Mouse (Mus musculus) ovary, postnatal 10 days (tissue): ENCODE measurements around the gene Tbc1d10a.

Source experiments
- DNase-seq: peaks from one replicate; pipeline ENCODE4 v3.0.0; 2022; ENCODE audit warnings: low spot score

The Tbc1d10a gene

DNA sequence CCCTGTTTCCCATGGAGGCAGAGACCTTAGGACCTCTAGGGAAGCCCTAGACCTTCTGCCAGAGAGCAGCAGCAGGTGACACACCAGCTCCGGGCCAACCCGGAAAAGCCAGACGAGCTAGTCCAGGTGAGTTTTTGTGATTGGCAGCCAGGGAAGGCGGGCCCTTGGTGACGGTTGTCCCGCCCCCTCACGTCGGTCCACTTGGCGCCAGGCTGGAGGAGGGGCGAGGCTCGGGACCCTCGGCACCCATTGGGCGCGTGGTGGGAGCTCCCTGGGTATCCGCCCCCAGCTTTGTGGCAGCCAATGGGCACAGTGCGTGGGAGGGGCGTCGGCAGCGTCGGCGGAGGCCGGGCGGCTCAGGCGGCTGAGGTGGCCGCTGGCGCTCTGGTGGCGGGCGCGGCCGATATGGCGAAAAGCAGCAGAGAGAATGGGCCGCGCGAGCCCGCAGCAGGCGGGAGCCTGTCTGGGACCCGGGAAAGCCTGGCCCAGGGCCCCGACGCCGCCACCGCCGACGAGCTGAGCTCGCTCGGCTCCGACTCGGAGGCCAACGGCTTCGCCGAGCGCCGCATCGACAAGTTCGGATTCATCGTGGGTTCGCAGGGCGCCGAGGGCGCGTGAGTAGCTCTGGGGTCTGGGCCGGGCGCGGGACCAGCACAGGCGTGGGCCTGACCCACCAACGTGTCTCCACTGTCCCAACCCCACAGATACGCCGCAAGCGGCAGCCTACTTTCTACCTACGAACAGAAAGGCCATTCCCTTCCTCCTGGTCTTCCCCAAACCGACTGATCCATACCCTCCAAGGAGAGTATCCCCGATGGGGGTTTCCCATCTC lies at the start of gene Tbc1d10a:
Gene Tbc1d10a, plus strand, starts transcription at position 304 of the 832 bp plus-strand sequence.
- DNase-seq = peak; percentile 92

GRCm38 (mm10) chr11:4138964-4139363 lies 47.6 kb upstream of the Tbc1d10a start:
- DNase-seq = no peak

GRCm38 (mm10) chr11:4141505-4141904 lies 45.1 kb upstream of the Tbc1d10a start:
- DNase-seq = no peak

DNA sequence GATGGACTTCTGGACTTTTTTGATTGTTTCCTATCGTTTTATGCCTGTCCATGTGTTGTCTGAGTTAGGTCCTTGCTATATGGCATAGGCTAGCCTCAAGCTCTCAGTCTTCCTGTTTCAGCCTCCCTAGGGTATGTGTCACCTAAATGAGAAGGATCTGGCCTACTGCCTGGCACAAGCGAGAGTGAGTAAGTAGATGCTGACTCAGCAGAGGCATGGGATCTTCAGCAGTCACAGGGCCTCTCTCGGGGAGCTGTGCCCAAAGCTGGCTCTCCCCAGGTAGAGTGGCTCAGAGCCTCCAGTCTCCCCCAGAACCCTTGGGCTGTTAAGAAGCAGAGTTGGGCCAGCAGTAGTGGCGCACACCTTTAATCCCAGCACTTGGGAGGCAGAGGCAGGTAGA lies 44.2 kb upstream of the Tbc1d10a start:
- no peak for DNase-seq

- DNase-seq = no peak
These were observed 43.1 kb upstream of the Tbc1d10a start for GRCm38 (mm10) chr11:4143281-4144062.

DNA sequence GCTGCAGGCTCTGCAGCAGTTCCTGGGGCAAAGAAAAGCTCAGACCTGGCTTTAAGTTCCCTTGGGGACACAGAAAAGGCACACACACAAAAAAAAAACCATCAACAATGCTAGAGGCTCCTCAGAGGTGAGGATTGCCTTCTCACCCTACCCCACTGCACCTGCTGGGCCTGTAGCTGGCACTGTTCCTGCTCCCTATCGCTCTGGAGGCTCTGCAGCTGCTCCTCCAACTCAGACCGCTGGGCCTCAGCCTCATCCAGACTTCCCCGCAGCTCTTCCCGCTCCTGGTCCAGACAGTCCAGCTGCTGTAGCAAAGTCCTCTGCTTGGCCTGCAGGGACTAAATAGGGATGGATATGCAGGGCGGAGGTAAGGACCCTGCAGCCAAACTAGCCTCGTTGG lies 40.2 kb upstream of the Tbc1d10a start:
- DNase-seq = no peak

DNA sequence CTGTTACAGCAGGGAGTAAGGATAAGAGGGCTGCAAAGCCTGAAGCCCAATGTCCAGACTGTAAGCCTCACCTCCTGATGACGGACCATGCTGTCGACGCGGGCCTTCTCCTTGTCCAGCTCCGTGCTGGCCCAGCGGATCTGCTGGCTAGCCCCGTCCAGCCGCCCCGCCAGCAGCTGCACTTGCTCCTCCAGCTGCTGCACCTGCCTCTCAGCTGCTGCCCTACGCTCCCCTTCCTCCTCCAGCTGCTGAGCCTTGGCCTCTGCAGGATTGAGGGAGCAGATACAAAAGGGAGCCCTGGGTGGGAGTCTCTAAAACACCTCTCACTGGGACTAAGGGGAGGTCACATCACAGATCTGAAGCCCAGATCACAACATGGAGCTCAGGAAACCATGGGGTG lies 39.5 kb upstream of the Tbc1d10a start:
- DNase-seq = no peak

DNA sequence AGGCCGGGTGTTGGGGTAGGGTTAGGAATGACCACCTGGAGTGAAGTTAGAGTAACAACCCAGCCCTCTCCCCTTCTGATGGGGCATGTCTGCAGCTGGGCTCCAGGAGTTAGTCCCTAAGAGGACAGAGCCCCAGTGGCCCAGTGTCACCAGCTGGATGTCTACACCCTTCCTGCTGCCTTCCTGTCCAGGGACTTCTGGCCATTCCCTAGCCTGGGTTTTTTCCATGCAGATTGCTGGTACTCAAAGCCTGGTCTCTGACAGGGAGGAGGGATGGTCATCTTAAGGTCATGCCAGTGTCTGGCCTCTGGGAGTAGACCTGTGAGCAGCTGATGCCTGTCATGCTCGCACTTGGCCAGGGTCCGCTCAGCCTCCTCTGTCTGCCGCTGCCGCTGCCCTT lies 38.5 kb upstream of the Tbc1d10a start:
- DNase-seq = no peak

DNA sequence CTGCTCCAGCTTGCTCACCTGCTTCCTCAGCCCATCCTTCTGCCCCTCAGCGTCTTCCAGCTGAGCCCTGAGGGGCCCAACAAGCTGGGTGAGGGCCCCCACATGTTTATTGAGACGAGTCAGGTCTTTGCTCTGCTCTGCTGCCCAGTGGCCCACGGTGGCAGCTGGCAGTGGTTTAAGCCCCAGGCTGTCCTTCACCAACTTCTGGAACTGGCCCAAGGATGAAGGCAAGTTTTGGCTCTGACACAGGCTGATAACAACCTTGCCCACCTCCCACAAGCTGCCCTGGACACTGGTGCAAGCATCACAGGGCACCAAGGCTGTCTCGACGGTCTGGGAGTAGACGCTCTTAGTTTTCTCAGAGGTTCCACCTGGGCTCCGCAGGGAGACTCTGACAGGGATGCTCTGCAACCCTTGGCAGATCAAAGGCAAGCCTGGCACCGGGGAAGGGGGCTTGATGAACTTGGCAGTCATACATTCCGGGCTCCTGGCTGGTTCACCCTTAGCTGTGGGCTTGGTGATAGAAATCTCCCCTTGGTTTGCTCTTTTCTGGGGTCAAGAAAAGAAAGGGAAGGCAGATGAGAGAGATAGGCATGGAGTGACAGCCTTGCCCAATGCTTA lies 37.9 kb upstream of the Tbc1d10a start:
- DNase-seq = no peak

DNA sequence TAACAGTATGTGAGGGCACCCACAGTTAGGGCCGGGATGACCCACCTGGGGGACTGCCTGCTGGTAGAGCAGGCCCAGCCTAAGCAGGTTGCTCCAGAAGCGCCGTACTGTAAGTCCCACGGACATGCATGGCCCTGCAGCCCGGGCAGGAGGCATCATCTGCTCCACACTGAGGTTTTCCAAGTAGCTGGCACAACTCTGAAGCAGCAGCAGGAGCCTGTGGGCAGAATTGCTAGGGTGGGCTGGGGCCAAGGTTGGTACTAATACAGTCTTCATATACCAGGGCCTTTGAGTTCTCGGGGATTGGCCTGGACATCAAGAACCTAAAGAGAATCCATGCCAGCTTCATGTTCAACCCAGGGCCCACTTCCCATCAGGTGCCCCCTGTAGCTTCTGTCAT lies 36.7 kb upstream of the Tbc1d10a start:
- no peak for DNase-seq

DNA sequence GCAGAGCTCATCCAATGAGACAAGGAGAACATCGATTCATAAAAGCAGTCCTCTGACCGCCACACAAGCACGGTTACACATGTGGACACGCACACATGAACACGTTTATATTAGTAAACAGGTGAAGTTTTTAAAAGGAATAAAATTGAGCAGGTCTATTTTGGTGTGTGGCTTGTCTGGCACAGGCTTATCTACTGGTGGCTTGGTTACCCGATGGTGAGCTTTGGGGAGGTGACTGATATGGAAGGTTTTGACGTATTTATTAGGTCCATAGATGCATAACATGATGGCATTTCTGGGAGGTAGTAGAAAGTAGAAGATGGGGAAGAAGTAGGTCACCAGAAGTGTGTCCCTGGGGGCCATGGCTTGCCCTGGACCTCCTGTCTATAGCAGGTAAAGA lies 32.9 kb upstream of the Tbc1d10a start:
- DNase-seq = no peak

DNA sequence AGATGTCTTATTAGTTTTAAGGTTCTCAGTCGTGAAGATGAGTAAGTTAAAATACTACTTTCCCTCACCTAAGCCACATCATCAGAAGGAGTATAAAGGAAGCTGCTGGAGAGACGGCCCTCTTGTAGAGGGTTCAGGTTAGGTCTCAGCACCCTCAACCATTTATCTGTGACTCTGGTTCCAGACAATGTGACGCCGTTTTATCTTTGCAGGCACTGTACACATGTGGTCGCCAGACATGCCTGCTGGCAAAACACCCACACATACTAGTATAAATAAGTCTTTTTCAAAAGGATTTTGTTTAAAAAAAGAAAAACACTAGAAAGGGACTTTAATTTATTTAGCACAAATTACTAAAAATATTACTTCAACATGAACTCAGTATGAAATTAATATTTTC lies 30.9 kb upstream of the Tbc1d10a start:
- no peak for DNase-seq

GRCm38 (mm10) chr11:4158676-4159075 lies 27.9 kb upstream of the Tbc1d10a start:
- no peak for DNase-seq

- DNase-seq = peak; percentile 82
These were observed 26.5 kb upstream of the Tbc1d10a start, which contains the start of the genes Ccdc157 and Sf3a1 for GRCm38 (mm10) chr11:4159808-4160708. Gene Ccdc157, minus strand, starts transcription at chr11:4160293. Gene Sf3a1, plus strand, starts transcription at chr11:4160350.

DNA sequence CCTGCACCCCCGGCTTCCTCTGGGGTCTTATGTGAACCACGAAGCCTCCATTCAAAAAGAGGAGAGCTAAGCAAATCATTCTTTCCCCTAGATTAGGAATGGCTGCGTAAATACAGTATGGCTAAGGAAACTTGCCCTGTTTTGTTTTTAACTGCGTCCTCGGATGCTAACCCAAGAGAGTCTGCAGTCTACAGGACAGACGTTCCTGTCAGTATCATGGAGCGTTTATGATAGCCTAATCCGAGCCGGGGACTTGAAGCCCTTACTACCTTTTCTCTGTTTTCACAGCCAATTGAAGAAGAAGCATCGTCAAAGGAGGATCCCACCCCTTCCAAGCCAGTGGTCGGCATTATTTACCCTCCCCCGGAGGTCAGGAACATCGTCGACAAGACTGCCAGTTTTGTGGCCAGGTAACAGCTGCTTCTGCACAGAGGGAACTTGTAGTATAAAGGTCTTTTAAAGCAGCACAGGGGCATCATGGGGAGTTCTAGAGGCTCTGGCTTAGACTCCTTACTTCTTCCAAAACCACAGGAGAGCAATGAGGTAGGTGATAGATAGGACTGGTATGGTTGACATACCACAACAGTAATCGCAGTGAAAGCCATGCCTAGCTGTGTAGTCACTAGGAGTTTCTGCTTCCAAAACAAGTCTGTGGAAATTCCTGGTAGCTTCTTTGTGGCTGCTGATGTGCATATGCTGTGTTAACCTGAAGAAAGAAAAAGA lies 25.7 kb upstream of the Tbc1d10a start:
- DNase-seq = no peak

DNA sequence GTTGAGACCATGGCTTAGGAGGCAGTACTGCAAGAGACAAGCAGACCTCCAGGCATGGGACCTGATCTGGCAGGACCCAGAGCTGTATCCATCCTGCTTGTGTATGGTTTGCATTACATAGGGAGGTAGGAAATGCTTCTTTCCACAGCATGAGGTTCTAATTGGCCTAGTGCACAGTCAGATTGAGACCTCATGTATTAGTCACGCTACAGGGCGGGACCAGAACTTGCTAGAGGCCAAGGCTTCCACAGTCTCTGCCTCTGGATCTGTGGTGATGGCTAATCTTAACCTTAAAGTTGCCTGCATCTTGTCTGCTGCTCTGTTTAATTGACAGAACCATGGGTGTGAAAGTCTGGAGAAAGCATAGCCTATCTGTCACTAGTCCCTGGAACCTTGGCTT lies 21.9 kb upstream of the Tbc1d10a start:
- no peak for DNase-seq

GRCm38 (mm10) chr11:4166467-4167090 lies 20.0 kb upstream of the Tbc1d10a start:
- no peak for DNase-seq

- DNase-seq = no peak
These were observed 12.0 kb upstream of the Tbc1d10a start for GRCm38 (mm10) chr11:4174586-4174985.

- DNase-seq = no peak
These were observed 8.9 kb upstream of the Tbc1d10a start for GRCm38 (mm10) chr11:4177716-4178115.

GRCm38 (mm10) chr11:4182061-4182460 lies 4.5 kb upstream of the Tbc1d10a start:
- DNase-seq = no peak

GRCm38 (mm10) chr11:4183511-4183910 lies 3.1 kb upstream of the Tbc1d10a start:
- DNase-seq = no peak
